Mouse (Mus musculus): ENCODE measurements around the gene Slc25a10. TPM values are rescaled to one million over a fixed set of nuclear protein-coding genes. Genes with fewer than 3 reads are reported as not detected.
A peak's percentile ranks its signal among the peaks of the same experiment; 100 is the strongest.

Gene Slc25a10
- polyA plus RNA-seq (2015; fragmentation: Nextera tagmentation; extraction: Ambion mirVana): 27.6 and 33.6 TPM in 2 replicates

GRCm38 (mm10) chr11:120491317-120492023 lies at the start of gene Slc25a10:
TSS of gene Slc25a10 (plus strand) at chr11:120491840.
- WGBS: 0% methylated on average over 35 of the region's 35 CpGs
- ATAC-seq (ENCODE audit: low FRiP score): peak; percentile 92
- H3K27me3 ChIP-seq (replicated peaks): no peaks in the 10 kb centered on the region
- peaks cover 43% of the 10 kb centered on the region for H3K4me1 ChIP-seq
- H3K36me3 ChIP-seq: peaks cover 43% of the 10 kb centered on the region
- peak within 1 kb of the TSS; percentile 99 for H3K4me3 ChIP-seq (replicated peaks)
- H3K4me2 ChIP-seq: peak within 1 kb of the TSS; percentile 99
- H3K9ac ChIP-seq (replicated peaks): peak within 1 kb of the TSS; percentile 82
- H3K27ac ChIP-seq (replicated peaks): peak within 1 kb of the TSS; percentile 83
- H3K9me3 ChIP-seq (replicated peaks): no peaks in the 10 kb centered on the region

GRCm38 (mm10) chr11:120442344-120442743 lies 49.3 kb upstream of the Slc25a10 start, which contains the start of gene Tspan10:
TSS of gene Tspan10 (plus strand) at chr11:120442644.
- Histone ChIP-seq H3K4me1 (no peaks in the 10 kb centered on the region), H3K27me3 (replicated peaks) (no peaks in the 10 kb centered on the region), H3K27ac (replicated peaks) (no peak within 1 kb of the TSS), H3K9ac (replicated peaks) (no peak within 1 kb of the TSS), H3K9me3 (replicated peaks) (no peaks in the 10 kb centered on the region), H3K4me2 (no peak within 1 kb of the TSS), H3K4me3 (replicated peaks) (no peak within 1 kb of the TSS), H3K36me3 (no peaks in the 10 kb centered on the region)
- no peak for ATAC-seq (ENCODE audit: low FRiP score)
- WGBS: 91% methylated on average over 3 of the region's 3 CpGs

- no peak overlapping the region for H3K4me2 ChIP-seq
- ATAC-seq (ENCODE audit: low FRiP score): no peak
- no peak overlapping the region for H3K27ac ChIP-seq (replicated peaks)
- no peak overlapping the region for H3K9ac ChIP-seq (replicated peaks)
- no peaks in the 10 kb centered on the region for H3K36me3 ChIP-seq
- no peaks in the 10 kb centered on the region for H3K4me1 ChIP-seq
- no peak overlapping the region for H3K4me3 ChIP-seq (replicated peaks)
- WGBS: 87% methylated on average over 3 of the region's 3 CpGs
- H3K9me3 ChIP-seq (replicated peaks): no peaks in the 10 kb centered on the region
- no peaks in the 10 kb centered on the region for H3K27me3 ChIP-seq (replicated peaks)
Measured at GRCm38 (mm10) chr11:120442765-120443280, 48.8 kb upstream of the Slc25a10 start.

DNA sequence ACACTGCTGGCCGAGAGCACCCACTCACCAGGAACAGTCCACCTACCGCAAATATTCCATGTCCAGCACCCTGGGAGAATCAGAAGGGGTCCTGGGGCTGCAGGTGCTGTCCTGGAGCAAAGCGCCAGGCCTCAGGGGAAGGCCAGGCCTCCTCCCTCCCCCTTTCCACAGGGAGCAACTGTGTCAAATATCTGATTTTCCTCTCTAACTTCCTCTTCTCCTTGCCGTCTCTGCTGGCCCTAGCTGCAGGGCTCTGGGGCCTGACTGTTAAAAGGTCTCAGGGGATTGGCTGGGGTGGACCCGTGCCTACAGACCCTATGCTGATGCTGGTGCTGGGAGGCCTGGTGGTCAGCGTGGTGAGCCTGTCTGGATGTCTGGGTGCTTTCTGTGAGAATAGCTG lies 47.5 kb upstream of the Slc25a10 start:
- Histone ChIP-seq H3K27ac (replicated peaks) (no peak overlapping the region), H3K9me3 (replicated peaks) (no peaks in the 10 kb centered on the region), H3K36me3 (no peaks in the 10 kb centered on the region), H3K4me3 (replicated peaks) (no peak overlapping the region), H3K4me2 (no peak overlapping the region), H3K9ac (replicated peaks) (no peak overlapping the region), H3K27me3 (replicated peaks) (no peaks in the 10 kb centered on the region), H3K4me1 (no peaks in the 10 kb centered on the region)
- no peak for ATAC-seq (ENCODE audit: low FRiP score)
- WGBS: 78% methylated on average over 6 of the region's 6 CpGs

DNA sequence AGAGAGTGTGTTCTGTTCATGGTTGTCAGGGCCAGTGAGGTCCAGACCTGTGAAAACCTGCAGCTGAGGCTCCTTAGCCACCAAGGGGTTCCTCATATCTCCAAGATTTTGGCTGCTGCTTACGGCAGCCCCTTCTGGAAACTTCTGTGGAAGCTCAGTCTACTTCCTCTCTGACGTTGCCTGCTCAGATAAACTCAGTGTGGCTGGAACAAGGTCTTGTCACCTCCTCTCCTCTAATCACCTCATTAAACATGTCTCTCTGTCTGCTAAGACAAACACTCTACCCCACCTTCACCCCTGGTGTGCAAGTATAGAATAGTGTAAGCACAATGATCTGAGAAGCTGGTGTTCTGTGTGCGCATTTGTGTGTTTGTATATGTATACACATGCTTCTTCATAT lies 46.2 kb upstream of the Slc25a10 start:
- 89% methylated on average over 3 of the region's 3 CpGs for WGBS

GRCm38 (mm10) chr11:120447179-120447578 lies 44.5 kb upstream of the Slc25a10 start:
- H3K4me2 ChIP-seq: no peak overlapping the region
- no peaks in the 10 kb centered on the region for H3K36me3 ChIP-seq
- WGBS: 80% methylated on average over 7 of the region's 7 CpGs
- H3K9ac ChIP-seq (replicated peaks): no peak overlapping the region
- no peaks in the 10 kb centered on the region for H3K4me1 ChIP-seq
- H3K9me3 ChIP-seq (replicated peaks): no peaks in the 10 kb centered on the region
- no peak overlapping the region for H3K27ac ChIP-seq (replicated peaks)
- H3K4me3 ChIP-seq (replicated peaks): no peak overlapping the region
- no peaks in the 10 kb centered on the region for H3K27me3 ChIP-seq (replicated peaks)
- ATAC-seq (ENCODE audit: low FRiP score): no peak

More for the DNA sequence above, 46.2 kb upstream of the Slc25a10 start:
- no peak overlapping the region for H3K4me3 ChIP-seq (replicated peaks)
- no peak overlapping the region for H3K4me2 ChIP-seq
- no peaks in the 10 kb centered on the region for H3K4me1 ChIP-seq
- H3K9ac ChIP-seq (replicated peaks): no peak overlapping the region
- ATAC-seq (ENCODE audit: low FRiP score): no peak
- no peaks in the 10 kb centered on the region for H3K9me3 ChIP-seq (replicated peaks)
- no peaks in the 10 kb centered on the region for H3K36me3 ChIP-seq
- no peaks in the 10 kb centered on the region for H3K27me3 ChIP-seq (replicated peaks)
- no peak overlapping the region for H3K27ac ChIP-seq (replicated peaks)

- H3K9ac ChIP-seq (replicated peaks): no peak overlapping the region
- peaks cover 5% of the 10 kb centered on the region; the same call in 1 of the 2 replicates for H3K36me3 ChIP-seq
- WGBS: 65% methylated on average over 3 of the region's 3 CpGs
- H3K4me3 ChIP-seq (replicated peaks): no peak overlapping the region
- no peak overlapping the region for H3K4me2 ChIP-seq
- no peak for ATAC-seq (ENCODE audit: low FRiP score)
- H3K9me3 ChIP-seq (replicated peaks): no peaks in the 10 kb centered on the region
- H3K27ac ChIP-seq (replicated peaks): no peak overlapping the region
- H3K27me3 ChIP-seq (replicated peaks): no peaks in the 10 kb centered on the region
- peaks cover 6% of the 10 kb centered on the region for H3K4me1 ChIP-seq
Measured at GRCm38 (mm10) chr11:120452246-120452645, 39.4 kb upstream of the Slc25a10 start.

DNA sequence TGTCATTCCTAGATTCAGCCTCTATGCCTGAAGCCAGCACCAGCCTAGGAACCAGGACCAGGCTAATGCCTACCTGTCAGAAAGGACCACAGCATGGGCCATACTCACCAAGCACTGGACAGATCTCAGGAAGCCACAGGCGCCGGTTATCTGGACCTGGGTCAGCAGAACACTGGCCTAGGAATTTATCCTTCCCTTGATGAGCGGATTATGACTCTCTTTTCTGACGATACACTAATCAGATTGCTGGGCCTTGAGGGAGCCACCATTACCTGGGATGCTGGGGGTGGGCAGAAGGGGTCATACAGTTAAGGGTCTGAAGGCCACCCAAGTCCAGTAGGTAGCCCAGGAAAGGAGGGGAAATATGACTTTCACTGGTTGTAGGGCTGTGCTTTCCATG lies 38.3 kb upstream of the Slc25a10 start, which contains the start of gene Pde6g:
Gene Pde6g, minus strand, starts transcription at position 195 of the 400 bp plus-strand sequence.
- H3K27ac ChIP-seq (replicated peaks): no peak within 1 kb of the TSS
- H3K27me3 ChIP-seq (replicated peaks): no peaks in the 10 kb centered on the region
- H3K36me3 ChIP-seq: peaks cover 5% of the 10 kb centered on the region; the same call in 1 of the 2 replicates
- H3K9ac ChIP-seq (replicated peaks): no peak within 1 kb of the TSS
- H3K4me2 ChIP-seq: no peak within 1 kb of the TSS
- H3K9me3 ChIP-seq (replicated peaks): no peaks in the 10 kb centered on the region
- no peak for ATAC-seq (ENCODE audit: low FRiP score)
- peaks cover 9% of the 10 kb centered on the region for H3K4me1 ChIP-seq
- no peak within 1 kb of the TSS for H3K4me3 ChIP-seq (replicated peaks)
- WGBS: 93% methylated on average over 4 of the region's 4 CpGs

- H3K27ac ChIP-seq (replicated peaks): no peak overlapping the region
- no peaks in the 10 kb centered on the region for H3K9me3 ChIP-seq (replicated peaks)
- ATAC-seq (ENCODE audit: low FRiP score): no peak
- no peaks in the 10 kb centered on the region for H3K27me3 ChIP-seq (replicated peaks)
- H3K4me1 ChIP-seq: peaks cover 25% of the 10 kb centered on the region
- peaks cover 11% of the 10 kb centered on the region for H3K36me3 ChIP-seq
- H3K9ac ChIP-seq (replicated peaks): no peak overlapping the region
- WGBS: 94% methylated on average over 4 of the region's 4 CpGs
- no peak overlapping the region for H3K4me2 ChIP-seq
- H3K4me3 ChIP-seq (replicated peaks): no peak overlapping the region
Measured at GRCm38 (mm10) chr11:120454965-120455364, 36.7 kb upstream of the Slc25a10 start.

DNA sequence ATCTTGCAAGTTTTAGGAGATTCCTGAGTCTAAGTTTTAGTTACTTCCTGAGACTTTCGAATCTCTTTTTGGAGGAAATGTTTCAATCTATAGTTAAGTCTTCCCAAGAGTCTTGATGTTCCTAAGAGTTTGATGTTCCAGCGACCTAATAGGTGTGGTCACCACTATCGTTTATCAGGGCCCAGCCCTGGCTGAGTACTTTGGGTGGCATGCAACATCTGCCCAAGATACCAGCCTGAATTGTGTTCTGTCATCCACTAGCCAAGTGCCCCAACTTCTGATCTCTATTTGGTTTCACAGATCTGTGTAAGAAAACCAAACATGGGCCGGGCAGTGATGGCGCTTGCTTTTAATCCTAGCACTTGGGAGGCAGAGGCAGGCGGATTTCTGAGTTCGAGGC lies 36.2 kb upstream of the Slc25a10 start:
- Histone ChIP-seq H3K36me3 (peaks cover 13% of the 10 kb centered on the region), H3K27me3 (replicated peaks) (no peaks in the 10 kb centered on the region), H3K9me3 (replicated peaks) (no peaks in the 10 kb centered on the region), H3K4me2 (no peak overlapping the region), H3K4me1 (peaks cover 26% of the 10 kb centered on the region), H3K27ac (replicated peaks) (no peak overlapping the region), H3K4me3 (replicated peaks) (no peak overlapping the region), H3K9ac (replicated peaks) (no peak overlapping the region)
- ATAC-seq (ENCODE audit: low FRiP score): no peak
- WGBS: 96% methylated on average over 7 of the region's 7 CpGs

DNA sequence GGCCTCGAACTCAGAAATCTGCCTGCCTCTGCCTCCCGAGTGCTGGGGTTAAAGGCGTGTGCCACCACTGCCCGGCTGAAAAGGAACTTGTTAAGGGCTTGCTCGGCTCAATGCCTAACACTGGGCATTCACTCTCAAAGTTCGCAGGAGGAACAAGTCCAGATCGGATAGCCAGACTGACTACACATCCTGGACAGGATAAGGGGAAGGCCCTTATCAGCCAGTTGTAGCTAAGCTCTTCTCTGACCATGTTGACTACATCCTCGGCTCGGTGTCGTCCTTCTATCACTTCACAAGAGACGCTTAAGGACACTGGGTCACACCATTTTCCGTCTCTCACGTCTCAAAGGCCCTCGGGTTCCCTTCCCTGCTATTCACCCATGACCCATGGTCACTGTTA lies 34.3 kb upstream of the Slc25a10 start:
- Histone ChIP-seq H3K9ac (replicated peaks) (peak overlapping the region; percentile 100), H3K27me3 (replicated peaks) (no peaks in the 10 kb centered on the region), H3K9me3 (replicated peaks) (no peaks in the 10 kb centered on the region), H3K36me3 (peaks cover 31% of the 10 kb centered on the region), H3K4me3 (replicated peaks) (peak overlapping the region; percentile 99), H3K4me1 (peaks cover 30% of the 10 kb centered on the region), H3K4me2 (peak overlapping the region; percentile 83), H3K27ac (replicated peaks) (peak overlapping the region; percentile 87)
- 0 out of 2 replicates have a peak, but pooled peaks have one; percentile 2 for ATAC-seq (ENCODE audit: low FRiP score)
- WGBS: 37% methylated on average over 14 of the region's 14 CpGs
